ENCODE assay signal across 9 mouse cellular contexts in the genomic region with DNA sequence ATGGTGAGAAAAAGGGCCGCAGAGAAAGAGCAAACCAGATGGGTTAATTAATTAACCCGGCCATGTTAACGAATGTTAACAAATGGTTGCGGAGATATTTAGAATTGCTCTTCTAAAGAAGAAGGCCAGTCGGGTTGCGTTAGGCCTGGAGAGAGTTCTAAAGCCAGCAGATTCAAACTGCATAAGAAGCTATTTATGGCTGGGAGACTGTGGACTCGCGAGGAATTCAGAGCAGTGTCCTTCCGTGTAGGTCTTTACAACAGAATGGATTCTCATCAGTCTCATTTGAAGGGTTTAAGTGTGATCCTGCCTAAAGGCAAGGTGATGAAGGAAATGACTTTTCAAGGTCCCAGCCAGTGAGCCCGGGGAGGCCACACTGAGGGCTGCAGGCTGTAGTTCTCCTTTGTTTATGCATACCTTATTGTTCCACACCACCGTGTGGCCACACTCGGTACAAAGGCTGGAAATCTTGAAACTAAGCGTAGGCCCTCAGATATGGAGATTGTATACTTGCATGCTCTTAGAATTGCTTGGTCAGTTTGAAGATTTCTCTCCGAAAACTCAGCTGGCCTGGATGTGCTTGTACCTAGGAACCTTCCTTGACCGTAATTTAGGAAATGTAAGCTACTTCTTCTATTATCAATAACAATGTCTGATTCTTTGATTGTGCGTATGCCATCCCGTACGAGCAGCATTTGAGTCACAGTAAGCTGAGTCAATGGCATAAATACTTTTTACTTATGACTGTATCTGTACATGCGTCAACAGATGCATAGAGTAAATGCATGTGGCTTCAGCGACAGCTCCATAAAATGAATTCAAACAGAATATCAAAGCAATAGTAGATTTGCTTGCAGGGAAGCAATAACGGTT.
DNase-seq lines count a peak whose midpoint lies in the region; ATAC-seq lines count a peak whose summit lies in the region.
"Had no signal": no experiment of that assay in that cellular context is flagged by ENCODE, and none has a peak within 500 bp of the region (broad histone marks: within the 10 kb centered on the region; RNA-seq: fewer than 3 reads in every experiment).

No protein-coding gene starts in this region.

- peak; percentile 41; the same call in 1 of the 2 replicates for ATAC-seq in lung, embryonic 16.5 days (ENCODE audit: low read depth)
- peak; percentile 83 for ATAC-seq in common myeloid progenitor, adult 5-6 weeks (replicated peaks; ENCODE audit: low read depth, poor library complexity, severe bottlenecking)

- H3K9ac ChIP-seq in lung, embryonic 16.5 days (ENCODE audit: low read length), result no peak overlapping the region
- H3K9ac ChIP-seq: embryonic facial prominence, embryonic 12.5 days; lung, embryonic 15.5 days had no signal

- H3K27ac ChIP-seq in lung, embryonic 16.5 days (ENCODE audit: low read length), result no peak overlapping the region
- H3K27ac ChIP-seq in hindbrain, embryonic 10.5 days, result peak overlapping the region; percentile 62
- no peak overlapping the region for H3K27ac ChIP-seq in limb, embryonic 10.5 days
- H3K27ac ChIP-seq: embryonic facial prominence, embryonic 12.5 days; lung, embryonic 15.5 days had no signal

- H3K4me3 ChIP-seq in lung, embryonic 16.5 days (ENCODE audit: low read length), result no peak overlapping the region
- H3K4me3 ChIP-seq in hindbrain, embryonic 10.5 days, result no peak overlapping the region
- no peak overlapping the region for H3K4me3 ChIP-seq in limb, embryonic 10.5 days
- H3K4me3 ChIP-seq: embryonic facial prominence, embryonic 12.5 days; lung, embryonic 15.5 days had no signal

- H3K36me3 ChIP-seq in lung, embryonic 16.5 days (ENCODE audit: control insufficient read depth, insufficient read depth, low read length), result no peaks in the 10 kb centered on the region
- no peaks in the 10 kb centered on the region for H3K36me3 ChIP-seq in hindbrain, embryonic 10.5 days
- no peaks in the 10 kb centered on the region for H3K36me3 ChIP-seq in limb, embryonic 10.5 days
- H3K36me3 ChIP-seq: embryonic facial prominence, embryonic 12.5 days; lung, embryonic 15.5 days had no signal

- WGBS in lung, embryonic 16.5 days, result 70% methylated on average over 21 of the region's 21 CpGs
- 75% methylated on average over 21 of the region's 21 CpGs for WGBS in hindbrain, embryonic 10.5 days
- 76% methylated on average over 21 of the region's 21 CpGs for WGBS in limb, embryonic 10.5 days

- no peak for DNase-seq in lung, postnatal 14 days
- DNase-seq in hindbrain, embryonic 10.5 days (ENCODE audit: low spot score), result peak; percentile 47
- DNase-seq in limb, embryonic 10.5 days (ENCODE audit: low spot score), result peak; percentile 37
- DNase-seq in right cerebral cortex, postnatal 4 days, result peak; percentile 48
- no peak for DNase-seq in urinary bladder, postnatal 10 days (ENCODE audit: low spot score)

- no peaks in the 10 kb centered on the region for H3K27me3 ChIP-seq in lung, embryonic 16.5 days (ENCODE audit: control insufficient read depth, insufficient read depth, low read depth, low read length)
- H3K27me3 ChIP-seq in hindbrain, embryonic 10.5 days (ENCODE audit: insufficient read depth, poor library complexity, severe bottlenecking), result no peaks in the 10 kb centered on the region
- no peaks in the 10 kb centered on the region for H3K27me3 ChIP-seq in limb, embryonic 10.5 days (ENCODE audit: low read depth, poor library complexity, severe bottlenecking)
- H3K27me3 ChIP-seq: embryonic facial prominence, embryonic 12.5 days; lung, embryonic 15.5 days had no signal

- H3K9me3 ChIP-seq in lung, embryonic 16.5 days (ENCODE audit: control insufficient read depth, low read length), result no peaks in the 10 kb centered on the region
- no peaks in the 10 kb centered on the region for H3K9me3 ChIP-seq in hindbrain, embryonic 10.5 days
- no peaks in the 10 kb centered on the region for H3K9me3 ChIP-seq in limb, embryonic 10.5 days (replicated peaks)
- H3K9me3 ChIP-seq: embryonic facial prominence, embryonic 12.5 days; lung, embryonic 15.5 days had no signal

- no peaks in the 10 kb centered on the region for H3K4me1 ChIP-seq in lung, embryonic 16.5 days (replicated peaks; ENCODE audit: control insufficient read depth, insufficient read depth, low read length)
- H3K4me1 ChIP-seq in hindbrain, embryonic 10.5 days (replicated peaks), result peaks cover 7% of the 10 kb centered on the region; the same call in 1 of the 2 replicates
- no peaks in the 10 kb centered on the region for H3K4me1 ChIP-seq in limb, embryonic 10.5 days
- H3K4me1 ChIP-seq: embryonic facial prominence, embryonic 12.5 days; lung, embryonic 15.5 days had no signal

- no peak overlapping the region for H3K4me2 ChIP-seq in lung, embryonic 16.5 days (ENCODE audit: low read depth, low read length)
- H3K4me2 ChIP-seq: embryonic facial prominence, embryonic 12.5 days; lung, embryonic 15.5 days had no signal

Comparison
In these comparisons a context has a peak if more than half of its experiments do, and no peak if none do; other contexts are left out.
1. DNase-seq: peak in hindbrain, embryonic 10.5 days (single experiment), limb, embryonic 10.5 days (single experiment) and right cerebral cortex, postnatal 4 days (single experiment); none in lung, postnatal 14 days (single experiment) and urinary bladder, postnatal 10 days (single experiment).